Mouse (Mus musculus) brain, embryonic 14.5 days (tissue): ENCODE measurements around the gene Bicra. TPM values are rescaled to one million over a fixed set of nuclear protein-coding genes. Genes with fewer than 3 reads are reported as not detected.

Experiments used
- DNase-seq: peaks from one replicate; pipeline ENCODE4 v3.0.0-alpha.2; 2011; ENCODE audit warnings: low read depth
- CTCF ChIP-seq: fragments of 200-500 bp; IDR thresholded peaks from 2 replicates; pipeline ENCODE4 v1.5.1; 2012; ENCODE audit warnings: inconsistent platforms, mild to moderate bottlenecking, moderate library complexity, borderline replicate concordance; ENCODE audit not compliant: insufficient read depth, insufficient read length; ENCODE audit errors: extremely low read depth
- POLR2A ChIP-seq: fragments of 200-500 bp; IDR thresholded peaks from 2 replicates; pipeline ENCODE4 v1.6.1; 2012; ENCODE audit warnings: mild to moderate bottlenecking, inconsistent platforms, borderline replicate concordance; ENCODE audit not compliant: poor library complexity, insufficient read depth, insufficient read length, severe bottlenecking; ENCODE audit errors: extremely low read depth
- polyA plus RNA-seq: library from polyadenylated mRNA; depleted of rRNA; stranded (reverse); fragments of >200 nt; gene quantifications from 2 replicates; pipeline ENCODE4 v1.2.3, GENCODE M21; 2012

The Bicra gene
- polyA plus RNA-seq, 1 experiment: 28.5 TPM

DNA sequence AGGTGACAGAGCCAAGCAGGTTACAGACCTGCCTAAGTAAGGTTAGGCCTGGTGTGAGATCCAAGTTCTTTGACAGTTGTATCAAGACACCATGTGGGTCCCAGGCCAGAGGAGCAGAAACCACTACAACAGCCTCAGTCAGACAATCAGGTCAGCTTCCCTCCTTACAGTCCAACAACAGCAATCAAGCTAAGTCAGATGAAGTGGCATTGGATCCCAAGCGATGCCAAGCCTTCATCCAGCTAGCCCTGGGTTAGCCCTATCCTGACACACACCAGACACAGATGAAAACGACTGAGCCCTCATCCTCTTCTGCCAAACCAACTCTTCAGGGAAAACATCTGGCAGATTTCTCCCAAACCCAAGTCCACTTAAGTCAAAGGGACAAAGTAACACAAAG lies 2.2 kb downstream of the Bicra start:
- TF ChIP-seq CTCF (no peak), POLR2A (no peak)
- no peak for DNase-seq

DNA sequence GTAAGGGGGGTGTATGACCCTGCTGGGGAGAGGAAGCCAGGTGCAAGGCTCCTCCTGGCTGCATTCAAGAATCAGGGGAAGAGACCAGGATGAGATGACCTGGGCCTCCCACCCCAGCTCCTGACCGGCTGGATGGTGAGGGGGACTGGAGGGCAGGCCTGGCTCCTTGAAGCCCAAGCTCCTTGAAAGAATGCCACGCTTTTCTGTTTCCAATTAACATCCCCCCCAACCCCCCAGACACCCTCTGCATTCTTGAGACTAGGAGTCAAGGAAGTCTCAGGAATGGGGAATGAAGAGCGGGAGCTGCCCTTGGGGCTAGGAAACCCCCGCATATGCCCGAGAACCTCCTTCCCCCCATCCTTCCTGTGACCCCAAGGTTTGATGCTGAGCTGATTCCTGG lies 3.2 kb downstream of the Bicra start:
- TF ChIP-seq CTCF (no peak), POLR2A (no peak)
- no peak for DNase-seq

DNA sequence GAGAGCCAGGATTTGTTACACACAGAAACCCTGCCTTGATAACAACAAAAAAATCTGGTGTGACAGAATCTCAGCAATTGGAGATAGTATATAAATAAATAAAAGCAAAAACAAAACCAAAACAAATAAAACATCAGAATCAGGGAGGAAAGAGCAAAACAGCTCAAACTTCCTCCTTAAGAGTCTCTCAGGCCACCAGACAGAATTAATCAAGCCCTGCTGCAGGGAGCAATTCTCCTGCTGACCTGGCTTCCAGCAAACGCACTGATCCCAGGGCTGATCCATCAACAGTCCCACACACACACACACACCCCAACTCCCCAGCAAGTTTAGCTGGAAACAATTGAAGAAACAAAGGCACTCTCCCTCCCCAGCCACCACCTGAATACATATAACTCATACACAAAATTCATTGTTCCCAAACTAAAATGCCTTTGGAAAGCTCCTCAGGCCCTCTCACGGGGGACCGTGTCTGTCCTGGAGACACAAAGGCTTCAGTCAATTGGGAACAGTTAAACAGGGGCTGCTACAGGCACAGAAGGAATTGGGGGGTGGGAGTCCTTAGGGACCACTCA lies 3.8 kb downstream of the Bicra start:
- TF ChIP-seq POLR2A: no peak
- no peak for TF ChIP-seq CTCF
- DNase-seq: no peak

DNA sequence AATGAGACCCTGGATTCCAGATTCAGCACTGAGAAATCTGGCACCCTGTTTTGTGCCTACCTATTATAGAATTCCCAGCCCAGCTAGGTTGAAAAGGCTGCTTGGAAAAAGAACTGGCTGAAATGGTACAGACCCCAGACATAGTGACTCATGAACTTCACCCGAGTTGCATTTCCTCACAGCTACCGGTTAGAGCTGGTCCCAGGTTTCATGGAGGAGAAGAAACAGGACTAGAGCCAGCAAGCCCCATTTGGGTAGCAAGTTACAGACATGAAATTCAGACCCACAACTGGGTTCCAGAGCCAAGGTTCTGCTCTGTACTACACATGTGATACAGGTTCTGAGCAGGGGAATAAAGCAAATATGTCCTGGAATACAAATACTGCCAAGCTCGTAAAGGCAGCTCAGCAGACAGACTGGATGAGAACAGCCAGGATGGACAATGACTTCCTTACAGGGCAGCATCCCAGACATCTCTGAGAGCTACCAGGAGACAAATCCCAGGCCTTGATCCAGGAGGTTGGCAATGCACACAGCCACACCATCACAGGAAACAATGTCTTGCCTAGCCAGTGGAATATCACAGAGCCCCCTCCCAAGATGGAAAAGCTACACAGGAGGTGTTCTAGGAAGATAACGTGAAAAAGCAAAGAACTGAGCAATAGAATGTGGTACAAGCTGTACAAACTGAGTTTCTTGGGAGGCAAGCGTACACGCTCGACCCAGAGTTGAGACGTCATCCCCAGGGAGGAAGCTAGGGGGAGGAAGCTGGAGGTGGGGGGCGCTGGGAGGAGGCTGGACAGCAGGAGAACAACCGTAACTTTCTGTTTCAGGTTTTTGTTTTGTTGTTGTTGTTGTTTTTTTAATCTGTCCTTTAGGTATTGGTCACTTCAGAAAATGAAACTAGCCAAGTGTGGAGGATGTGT lies 4.6 kb downstream of the Bicra start:
- DNase-seq: no peak
- TF ChIP-seq POLR2A (no peak), CTCF (no peak)

DNA sequence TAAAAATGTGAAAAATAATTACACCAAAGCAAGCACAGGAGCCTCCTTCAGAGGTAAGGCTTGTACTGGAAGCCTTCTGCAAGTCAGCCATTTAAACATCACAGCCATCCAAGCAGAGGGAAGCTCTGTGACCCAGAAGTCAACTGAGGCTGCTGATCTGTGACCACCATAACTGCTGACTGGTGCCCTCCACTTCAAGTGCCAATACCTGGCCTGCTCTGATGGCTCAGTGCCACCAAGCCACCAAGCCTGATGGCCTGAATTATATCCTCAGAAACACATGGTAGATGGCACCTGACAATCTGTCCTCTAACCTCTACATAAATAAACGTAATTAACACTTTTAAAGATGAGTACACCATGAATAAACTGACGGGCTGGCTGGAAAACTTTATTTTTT lies 6.5 kb downstream of the Bicra start:
- no peak for DNase-seq
- no peak for TF ChIP-seq CTCF
- TF ChIP-seq POLR2A: no peak

DNA sequence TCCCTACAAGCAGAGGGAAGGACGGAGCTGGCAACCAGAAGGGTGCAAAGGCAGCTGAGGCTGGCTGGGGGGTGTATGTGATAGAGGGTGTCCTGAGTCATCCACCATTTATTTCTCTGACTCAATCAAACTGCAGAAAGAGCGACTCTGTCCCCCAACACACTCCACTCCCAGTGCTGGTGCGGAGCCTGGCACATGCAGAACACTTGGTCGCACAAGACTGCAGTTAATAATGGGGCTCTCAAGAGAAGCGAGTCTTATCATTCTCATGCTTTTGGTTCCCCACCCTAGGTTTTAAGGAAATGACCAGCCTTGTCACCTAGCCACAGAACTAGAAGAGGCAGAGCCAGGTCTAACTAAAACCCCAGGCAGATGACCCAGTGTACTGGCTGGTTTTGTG lies 8.4 kb downstream of the Bicra start:
- no peak for TF ChIP-seq CTCF
- no peak for TF ChIP-seq POLR2A
- no peak for DNase-seq

DNA sequence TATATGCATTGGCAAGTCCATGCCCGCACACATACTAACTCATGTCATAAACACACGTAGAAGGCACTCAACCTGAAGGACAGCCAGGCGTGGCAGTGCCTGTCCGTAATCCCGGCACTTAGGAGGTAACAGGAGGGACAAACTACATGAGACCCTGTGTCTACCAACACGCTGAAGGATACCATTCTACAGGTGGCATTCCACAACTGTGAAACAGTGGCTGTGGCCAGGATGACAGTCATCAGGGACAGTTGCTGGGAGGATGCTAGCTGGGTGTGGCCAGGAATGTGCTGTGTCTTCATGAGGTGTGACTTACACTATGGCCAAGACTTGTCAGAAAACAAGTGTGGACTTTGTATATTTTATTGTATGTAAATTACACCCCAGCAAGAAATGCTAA lies 10.7 kb downstream of the Bicra start:
- no peak for TF ChIP-seq CTCF
- TF ChIP-seq POLR2A: no peak
- no peak for DNase-seq

DNA sequence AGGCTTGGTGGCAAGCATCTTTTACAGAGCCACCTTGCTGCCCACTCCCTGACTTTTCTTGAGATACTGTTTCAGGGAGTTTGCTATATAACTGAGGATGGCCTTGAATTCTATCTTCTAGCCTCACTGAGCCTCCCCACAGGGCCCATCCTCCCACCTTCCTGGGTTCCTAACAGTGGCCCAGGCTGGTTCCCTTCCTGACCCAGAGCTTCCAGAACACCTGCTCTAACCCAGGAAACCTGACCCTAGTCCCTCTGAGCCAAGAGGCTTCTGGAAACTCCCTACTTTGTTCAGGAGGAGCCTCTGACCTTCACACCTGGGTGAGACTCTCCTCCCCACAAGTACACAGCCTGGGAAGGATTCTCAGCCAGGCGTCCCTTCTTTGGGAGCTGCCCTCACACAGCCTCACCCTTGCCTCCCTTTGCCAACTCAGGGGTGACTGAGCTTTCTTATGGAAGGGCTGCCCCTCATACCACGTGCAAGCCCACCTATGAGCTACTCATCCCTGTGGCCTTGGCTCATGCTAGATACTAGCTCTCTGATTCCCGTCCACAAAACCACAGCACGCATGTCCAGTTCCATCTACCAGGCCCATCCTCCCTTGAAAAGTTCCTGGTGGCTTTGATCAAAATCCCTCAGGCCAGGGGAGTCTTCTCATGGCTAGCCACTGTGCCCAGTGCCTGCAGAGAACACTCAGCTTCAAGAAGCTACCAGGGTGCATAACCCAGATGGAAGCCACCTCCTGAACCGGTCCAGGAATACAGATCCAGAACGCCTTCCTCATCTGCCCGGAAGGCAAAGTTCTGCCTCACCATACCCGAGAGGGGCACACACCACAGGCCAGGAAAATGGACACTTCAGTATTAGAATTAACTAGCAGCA lies 13.9 kb downstream of the Bicra start:
- DNase-seq: no peak
- TF ChIP-seq CTCF (no peak), POLR2A (no peak)

DNA sequence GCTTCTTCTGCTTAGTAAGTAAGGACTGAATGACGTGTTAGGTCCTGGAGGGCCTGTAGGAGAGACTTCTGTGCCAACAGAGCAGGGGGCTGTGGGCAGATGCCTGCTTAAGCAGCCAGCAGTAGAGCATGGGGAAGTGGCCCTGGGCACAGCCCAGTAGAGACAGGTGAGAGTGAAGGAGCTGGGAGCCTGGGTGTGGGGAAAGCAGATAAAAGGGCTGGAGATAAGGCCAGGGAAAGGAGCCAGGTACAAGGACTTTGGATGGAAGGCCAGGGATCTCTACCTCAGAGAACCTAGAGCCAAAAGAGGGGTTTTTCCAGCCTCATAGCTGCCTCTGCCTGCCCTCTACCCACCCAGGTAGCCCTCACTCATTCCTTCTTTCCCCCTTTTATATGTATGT lies 14.7 kb downstream of the Bicra start:
- DNase-seq: no peak
- no peak for TF ChIP-seq POLR2A

DNA sequence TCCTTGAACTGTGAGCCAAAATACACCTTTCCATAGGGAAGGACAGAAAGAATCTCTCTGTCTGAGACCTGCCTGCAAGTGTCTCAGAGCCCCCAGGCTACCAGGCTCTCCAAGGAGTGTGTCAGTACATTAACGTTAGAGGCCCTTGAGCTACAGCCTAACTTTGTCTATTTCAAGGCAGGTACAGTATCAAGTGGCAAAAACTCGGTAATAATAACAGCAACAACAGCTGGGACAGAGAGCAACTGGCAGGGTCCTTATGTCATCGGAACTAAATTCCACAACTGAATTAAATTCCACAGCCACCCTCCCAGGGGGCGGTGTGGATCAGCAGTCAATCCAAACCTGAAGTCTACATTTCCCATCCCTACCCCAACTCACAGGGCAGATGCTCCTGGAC lies 16.6 kb downstream of the Bicra start:
- TF ChIP-seq POLR2A (no peak), CTCF (no peak)
- no peak for DNase-seq
